Mouse (Mus musculus): ENCODE results near the gene Nfia.

DNA sequence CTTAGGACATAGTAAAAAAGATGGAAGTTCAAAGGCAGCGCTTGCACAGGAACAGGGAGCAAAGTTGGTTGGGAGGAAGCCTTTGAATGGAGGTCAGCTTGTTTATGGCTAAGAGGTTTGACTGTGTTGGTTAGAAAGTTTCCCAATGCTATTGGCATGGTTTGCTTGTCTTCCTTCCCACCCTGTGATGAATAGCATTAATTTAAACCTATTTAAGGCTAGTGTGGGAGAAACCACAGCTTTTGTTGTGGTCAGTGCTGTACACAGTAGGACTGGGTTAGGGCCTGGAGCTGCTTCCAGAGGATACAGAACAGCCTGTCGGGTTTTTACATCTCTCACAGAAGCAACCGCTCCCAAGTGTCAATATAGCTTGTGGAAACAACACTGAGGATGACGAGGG, 16.0 kb downstream of the Nfia start:
- TF ChIP-seq CTCF (IDR thresholded peaks at IDR 0.05; ENCODE audit: borderline replicate concordance, insufficient read depth, low read depth, low read length) (no peak), POLR2A (IDR thresholded peaks at IDR 0.05; ENCODE audit: borderline replicate concordance, insufficient read depth, low read length) (no peak)
